Mouse (Mus musculus) fat pad, adult 2 months (tissue): ENCODE results near the gene Mamdc4.

Source experiments
- DNase-seq: peaks from one replicate; pipeline ENCODE4 v3.0.0-alpha.2; 2011; ENCODE audit warnings: low read depth, low spot score; ENCODE audit errors: extremely low read depth

Gene Mamdc4

GRCm38 (mm10) chr2:25574579-25575431 is at the start of gene Mamdc4, which contains the start of gene Phpt1:
Mamdc4 (minus strand) TSS chr2:25574845.
Phpt1 (minus strand) TSS chr2:25575224.
- DNase-seq: peak; percentile 91

GRCm38 (mm10) chr2:25621229-25622200 is 46.9 kb upstream of the Mamdc4 start, which contains the start of gene Tmem141:
Tmem141 (minus strand) TSS chr2:25622005.
- DNase-seq: peak; percentile 13

GRCm38 (mm10) chr2:25620852-25621228 is 46.2 kb upstream of the Mamdc4 start:
- DNase-seq: no peak

- no peak for DNase-seq
Measured at GRCm38 (mm10) chr2:25620386-25620785, 45.7 kb upstream of the Mamdc4 start.

GRCm38 (mm10) chr2:25617578-25617977 is 42.9 kb upstream of the Mamdc4 start, which contains the start of gene Ccdc183:
Ccdc183 (minus strand) TSS chr2:25617678.
- no peak for DNase-seq

- DNase-seq: no peak
Measured at GRCm38 (mm10) chr2:25616398-25616797, 41.8 kb upstream of the Mamdc4 start.

GRCm38 (mm10) chr2:25608671-25609070 is 34.0 kb upstream of the Mamdc4 start:
- DNase-seq: no peak

GRCm38 (mm10) chr2:25607761-25608622 is 33.3 kb upstream of the Mamdc4 start, which contains the start of gene Rabl6:
Rabl6 (minus strand) TSS chr2:25608521.
- no peak for DNase-seq

- DNase-seq: no peak
Measured at GRCm38 (mm10) chr2:25602526-25602925, 27.9 kb upstream of the Mamdc4 start.

- no peak for DNase-seq
Measured at GRCm38 (mm10) chr2:25600037-25600436, 25.4 kb upstream of the Mamdc4 start.

GRCm38 (mm10) chr2:25598749-25599148 is 24.1 kb upstream of the Mamdc4 start:
- no peak for DNase-seq

GRCm38 (mm10) chr2:25596765-25597510 is 22.3 kb upstream of the Mamdc4 start:
- DNase-seq: no peak

GRCm38 (mm10) chr2:25591863-25592262 is 17.2 kb upstream of the Mamdc4 start:
- no peak for DNase-seq

GRCm38 (mm10) chr2:25588227-25588907 is 13.7 kb upstream of the Mamdc4 start:
- no peak for DNase-seq

GRCm38 (mm10) chr2:25587290-25587689 is 12.6 kb upstream of the Mamdc4 start:
- DNase-seq: no peak

- DNase-seq: no peak
Measured at GRCm38 (mm10) chr2:25585601-25586000, 11.0 kb upstream of the Mamdc4 start.

GRCm38 (mm10) chr2:25584856-25585255 is 10.2 kb upstream of the Mamdc4 start:
- DNase-seq: no peak

- no peak for DNase-seq
Measured at GRCm38 (mm10) chr2:25584152-25584551, 9.5 kb upstream of the Mamdc4 start.

GRCm38 (mm10) chr2:25583571-25583970 is 8.9 kb upstream of the Mamdc4 start:
- no peak for DNase-seq
